Mouse (Mus musculus) heart, postnatal 25 days (tissue): Measurements from ENCODE around the gene Mpped2. TPM values are rescaled to one million over a fixed set of nuclear protein-coding genes. Genes with fewer than 3 reads are reported as not detected.

ENCODE experiments used
- DNase-seq: peaks from one replicate; pipeline ENCODE4 v3.0.0; 2022; ENCODE audit warnings: low spot score
- intact Hi-C: fragments of 180-260 bp; cut with DNase I; formaldehyde crosslinking; loops from one replicate; pipeline ENCODE4 v1.15.1; 2025
- total RNA-seq, 2 experiments: library from RNA; stranded (reverse); gene quantifications; 2 replicates each; pipeline ENCODE4 v1.2.3; 2021

Mpped2 gene
- total RNA-seq, 2 experiments from 2014 or later, result 18.1 to 18.7 TPM

DNA sequence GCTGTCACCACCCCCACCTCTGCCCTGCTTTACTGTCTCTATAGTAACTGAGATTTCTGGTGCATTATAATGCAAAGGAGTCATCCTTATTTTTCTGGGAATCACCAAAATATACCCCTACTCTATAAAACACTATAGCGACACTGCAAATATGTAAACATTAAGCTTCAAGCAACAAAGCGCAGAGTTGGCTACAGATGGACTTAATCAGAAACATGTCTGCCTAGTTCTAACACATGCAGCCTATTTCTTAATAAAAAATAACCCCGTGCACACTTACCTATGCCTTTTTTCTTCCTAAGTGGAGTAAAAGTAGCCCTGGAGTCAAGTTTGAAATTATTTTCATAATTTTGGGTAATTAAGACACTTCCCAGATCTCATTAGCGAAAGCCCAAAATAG is 144.2 kb downstream of the Mpped2 start:
- intact Hi-C loops, result no loop called here
- no peak for DNase-seq

DNA sequence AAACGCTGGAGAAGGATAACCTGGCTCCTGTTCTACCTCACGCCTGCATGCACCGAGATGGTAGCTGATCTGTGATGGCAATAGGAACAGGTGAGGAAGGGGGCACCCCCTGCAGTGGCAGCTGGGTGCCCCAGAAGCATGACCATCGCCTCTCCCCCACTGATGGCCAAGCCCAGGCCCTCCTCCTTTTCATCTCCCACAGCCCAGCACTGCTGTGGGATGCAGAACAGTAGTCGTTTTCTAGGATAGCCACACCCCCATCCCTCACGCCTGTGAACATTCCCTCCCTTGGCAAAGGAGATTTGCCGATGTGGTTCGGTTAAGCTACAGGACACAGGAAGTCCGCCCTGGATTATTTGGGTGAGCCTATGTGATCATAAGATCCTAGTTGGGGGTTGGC is 151.1 kb downstream of the Mpped2 start:
- intact Hi-C loops, result no loop called here
- DNase-seq, result no peak

DNA sequence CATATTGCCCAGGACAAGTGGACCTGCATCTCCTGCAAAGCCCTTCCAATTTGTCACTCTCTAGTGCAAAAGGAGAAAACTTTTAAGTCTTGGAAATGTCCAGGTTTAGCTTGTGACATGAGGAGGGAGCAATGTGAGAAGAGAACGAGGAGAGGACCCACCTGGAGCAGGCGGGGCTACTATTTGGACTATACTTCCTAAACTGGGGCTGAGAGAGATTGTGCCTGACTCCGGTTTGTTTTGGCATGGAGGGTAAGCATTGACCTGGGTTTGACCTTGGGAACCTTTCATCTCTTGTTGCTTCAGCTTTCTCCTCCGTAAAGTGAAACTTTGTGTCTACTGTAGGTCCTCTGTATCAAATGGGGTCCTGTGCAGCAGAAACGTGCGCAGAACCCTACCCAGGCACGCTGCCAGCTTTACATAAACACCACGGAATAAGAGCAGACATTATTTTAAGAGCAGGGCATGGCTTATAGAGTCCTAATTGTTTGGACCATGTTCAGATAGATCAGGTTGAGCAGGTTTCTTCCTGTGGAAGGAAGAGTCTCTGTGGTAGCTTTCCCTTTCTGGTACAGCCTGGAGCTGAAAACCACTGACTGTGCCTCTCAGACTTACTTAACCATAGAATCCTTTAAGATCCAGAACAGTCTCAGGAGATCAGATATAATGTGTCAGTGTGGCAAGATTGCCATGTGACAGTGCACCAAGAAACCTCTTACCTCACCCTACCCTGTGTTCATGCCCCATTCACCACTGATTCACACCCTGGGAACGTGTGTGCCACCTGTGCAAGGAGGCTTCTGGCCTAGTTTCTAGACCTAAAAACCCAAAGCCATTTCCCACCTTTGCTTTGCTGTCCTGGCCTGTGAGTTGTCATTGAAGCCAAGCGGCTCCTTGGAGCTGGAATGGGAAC is 152.0 kb downstream of the Mpped2 start:
- intact Hi-C loops, result no loop called here
- no peak for DNase-seq

DNA sequence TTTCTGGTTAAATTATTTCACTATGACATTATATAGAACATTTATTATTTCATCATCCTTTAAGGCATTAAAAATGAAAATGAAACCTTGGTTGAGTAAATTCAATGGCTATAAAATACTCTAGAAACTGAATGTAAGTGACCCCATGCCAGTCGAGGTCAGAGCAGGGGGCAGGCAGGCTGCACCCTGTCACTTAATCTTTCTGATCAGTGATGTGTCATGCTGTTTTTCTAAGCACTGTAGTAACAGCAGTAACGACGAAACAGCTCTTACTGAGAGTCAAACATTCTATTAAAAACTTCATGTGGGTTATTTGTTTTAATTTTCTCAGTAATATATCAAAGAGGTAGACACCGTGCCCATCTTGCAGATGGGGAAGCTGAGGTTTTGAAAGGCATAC is 153.4 kb downstream of the Mpped2 start:
- intact Hi-C loops, result no loop called here

DNA sequence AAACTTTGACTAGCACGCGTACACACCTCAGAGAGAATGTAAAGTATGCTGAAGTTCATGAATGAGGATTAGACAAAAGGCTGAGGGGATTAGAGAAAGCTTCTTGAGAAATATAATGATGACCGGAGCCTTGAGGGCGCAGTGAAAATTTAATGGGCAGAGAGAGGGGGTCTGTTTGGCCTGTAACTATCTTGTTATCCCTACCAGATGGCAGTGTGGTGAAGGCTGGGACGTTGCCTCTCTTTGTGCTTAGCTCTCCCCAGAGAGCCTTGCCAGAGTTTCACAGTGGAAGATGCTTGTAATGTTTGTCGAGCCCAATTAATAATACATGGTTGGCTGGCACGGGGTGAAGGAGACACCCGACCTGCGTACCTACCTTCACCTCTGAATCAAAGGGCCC is 156.3 kb downstream of the Mpped2 start:
- intact Hi-C loops, result no loop called here
- no peak for DNase-seq

More for the DNA sequence above, 153.4 kb downstream of the Mpped2 start:
- DNase-seq, result no peak

DNA sequence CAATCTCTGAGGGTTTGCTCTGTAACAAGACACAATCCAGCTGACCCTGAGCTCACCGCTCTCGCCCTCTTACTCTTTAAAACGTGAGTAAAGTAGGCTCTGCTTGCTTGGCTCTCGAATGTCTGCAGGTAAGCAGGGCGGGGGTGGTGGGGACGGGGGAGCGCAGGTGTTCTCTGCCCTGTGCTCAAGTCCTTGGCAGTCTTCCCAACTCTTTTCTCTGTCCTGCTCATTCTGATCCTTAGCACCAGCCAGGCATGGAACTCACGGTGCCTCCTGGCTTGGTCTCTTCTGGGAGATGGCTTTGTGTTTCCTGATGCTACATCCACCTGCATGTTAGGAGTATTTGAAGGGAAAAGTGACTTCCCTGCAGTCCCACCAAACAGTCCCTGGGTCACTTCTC is 158.4 kb downstream of the Mpped2 start:
- DNase-seq, result no peak
- intact Hi-C loops, result no loop called here

DNA sequence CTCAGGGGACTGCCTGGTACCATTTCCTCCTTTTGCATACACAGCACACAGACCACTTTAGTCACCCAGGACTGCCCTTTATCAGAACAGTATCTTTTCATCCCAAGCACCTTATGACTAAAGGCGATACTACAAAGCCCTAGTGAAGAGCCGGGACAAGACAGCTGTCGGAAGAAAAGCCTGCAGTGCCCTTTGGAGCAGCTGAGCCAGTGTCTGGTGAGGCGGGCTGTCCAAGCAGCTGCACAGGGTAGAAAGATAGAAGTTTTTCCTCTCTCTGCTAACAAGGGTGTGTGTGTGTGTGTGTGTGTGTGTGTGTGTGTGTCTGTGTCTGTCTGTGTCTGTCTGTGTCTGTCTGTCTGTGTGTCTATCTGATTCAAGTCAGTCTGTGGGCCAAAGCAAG is 161.1 kb downstream of the Mpped2 start:
- DNase-seq, result no peak
- intact Hi-C loops, result no loop called here

DNA sequence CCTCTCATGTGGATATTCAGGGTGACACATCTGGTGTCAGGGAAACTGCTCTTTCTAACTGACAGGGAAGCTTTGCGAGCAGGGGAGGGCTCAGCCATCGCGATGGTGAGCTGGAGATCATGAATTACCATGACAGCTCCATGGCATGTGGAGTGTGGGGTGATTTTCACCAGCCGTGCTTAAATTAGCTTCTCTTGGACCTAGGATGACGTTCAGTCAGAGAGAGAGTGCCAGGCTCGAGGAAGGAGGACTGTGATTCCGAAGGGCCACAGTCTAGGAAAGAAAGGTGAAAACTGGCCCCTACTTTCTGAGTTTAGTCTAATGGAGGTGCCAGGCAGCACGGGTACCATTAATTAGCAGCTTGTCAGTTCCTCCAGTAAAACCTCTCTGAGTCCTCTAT is 161.7 kb downstream of the Mpped2 start:
- DNase-seq, result no peak
- intact Hi-C loops, result loop anchor here (5.0 kb wide), 1 partner anchor 162 kb away; the partner anchor contains the start of gene Mpped2

DNA sequence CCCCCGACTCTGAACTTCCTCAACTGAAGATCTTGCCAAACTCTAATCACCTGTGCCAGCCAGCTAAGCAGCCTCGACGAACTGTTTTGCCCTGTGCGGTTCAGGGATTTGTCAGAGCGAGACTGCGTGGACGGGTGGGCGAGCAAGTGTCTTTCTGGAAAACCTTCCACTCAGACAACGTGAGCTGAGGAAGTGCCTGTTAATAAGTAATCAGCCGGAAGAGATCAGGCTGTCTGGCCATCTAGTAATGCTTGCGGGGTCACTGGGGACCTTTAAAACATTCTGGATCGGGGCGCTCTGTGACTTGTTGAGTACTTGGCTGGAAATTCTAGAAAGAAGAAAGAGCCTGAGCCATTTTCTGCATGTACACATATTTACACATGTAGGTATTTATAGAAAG is 162.1 kb downstream of the Mpped2 start:
- DNase-seq, result no peak
- intact Hi-C loops, result loop anchor here (5.0 kb wide), 1 partner anchor 163 kb away; the partner anchor contains the start of gene Mpped2

DNA sequence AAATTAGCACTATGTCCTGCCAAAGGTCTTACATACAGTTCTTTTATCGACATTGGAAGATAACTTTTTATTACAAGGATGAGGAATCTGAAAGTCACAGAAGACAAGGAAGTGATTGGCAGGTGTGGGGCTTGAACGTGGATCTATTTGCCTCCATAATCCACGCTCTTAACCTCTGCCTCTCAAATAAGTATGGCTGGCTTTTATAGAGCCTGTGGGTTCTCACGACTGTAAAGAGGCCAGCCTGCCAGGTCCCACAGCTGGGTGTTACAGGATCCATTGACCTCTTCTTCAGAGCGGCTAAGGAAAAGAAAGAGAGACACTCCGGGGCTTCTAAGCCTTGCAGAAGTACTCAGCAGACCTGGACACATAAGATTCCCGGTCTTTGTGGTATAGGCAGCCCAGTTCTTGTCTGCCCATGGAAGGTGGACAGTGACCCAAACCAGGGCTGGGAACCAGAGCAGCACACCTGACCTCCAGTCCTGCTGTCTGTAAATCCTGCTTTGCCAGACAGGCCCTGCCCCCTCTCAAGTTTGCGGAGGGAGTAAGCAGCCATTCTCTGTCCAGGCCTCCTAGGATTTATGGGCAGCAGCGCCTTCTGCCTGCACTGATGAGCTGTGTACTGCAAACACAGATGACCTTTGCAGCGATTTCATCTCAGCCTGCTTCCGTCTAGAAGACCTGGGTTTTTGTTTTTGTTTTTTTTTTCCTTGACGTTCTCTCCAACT is 162.7 kb downstream of the Mpped2 start:
- intact Hi-C loops, result loop anchor here (5.0 kb wide), 1 partner anchor 163 kb away; the partner anchor contains the start of gene Mpped2
- DNase-seq, result no peak

DNA sequence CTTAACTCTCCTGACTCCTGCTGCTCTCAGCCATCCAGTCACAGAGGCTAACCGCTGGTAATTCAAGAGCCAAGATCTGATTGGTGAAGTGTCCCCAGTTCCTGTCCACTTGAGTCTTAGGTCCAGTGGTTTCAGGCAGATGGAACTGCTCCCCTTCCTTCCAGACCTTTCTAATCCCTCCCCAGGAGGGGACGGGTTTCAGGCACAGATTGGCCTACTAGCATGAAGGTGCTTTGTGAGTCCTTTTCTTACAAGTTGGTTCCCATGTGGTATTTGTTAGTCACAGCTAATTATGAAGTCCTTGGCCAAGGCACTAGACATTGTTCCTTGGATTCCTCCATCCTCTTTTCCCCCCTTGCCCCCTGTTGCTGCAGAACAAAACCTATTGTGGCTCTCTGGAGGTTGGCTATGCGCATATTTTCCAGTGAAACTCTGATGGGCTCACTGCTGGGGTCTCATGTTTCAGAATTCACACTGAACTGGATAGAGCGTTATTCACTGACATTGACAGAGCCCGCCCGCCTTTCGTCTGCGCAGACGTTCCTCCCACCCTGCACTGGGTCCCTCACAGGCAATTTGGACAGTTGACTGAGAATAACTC is 163.4 kb downstream of the Mpped2 start:
- intact Hi-C loops, result loop anchor here (5.0 kb wide), 1 partner anchor 164 kb away; the partner anchor contains the start of gene Mpped2
- DNase-seq, result no peak

DNA sequence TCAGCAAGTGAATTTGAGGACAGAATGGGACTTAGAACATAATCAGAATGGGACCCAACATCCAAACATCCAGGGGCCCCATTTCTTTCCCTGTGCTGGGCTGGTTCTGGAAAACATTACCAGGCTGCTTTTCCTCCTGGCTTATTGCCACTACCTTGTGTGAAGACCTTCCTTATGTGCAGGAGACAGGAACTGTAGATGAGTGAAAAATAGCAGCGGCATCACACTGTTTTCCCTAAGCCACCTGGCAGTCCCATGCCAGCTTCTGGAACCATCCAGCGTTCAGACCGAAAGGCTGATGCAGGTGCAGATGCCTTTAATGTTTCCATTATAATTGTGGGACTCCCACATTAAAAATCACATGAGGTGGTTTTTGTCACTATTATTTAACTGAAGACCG is 164.2 kb downstream of the Mpped2 start:
- no peak for DNase-seq
- intact Hi-C loops, result loop anchor here (5.0 kb wide), 1 partner anchor 165 kb away; the partner anchor contains the start of gene Mpped2

DNA sequence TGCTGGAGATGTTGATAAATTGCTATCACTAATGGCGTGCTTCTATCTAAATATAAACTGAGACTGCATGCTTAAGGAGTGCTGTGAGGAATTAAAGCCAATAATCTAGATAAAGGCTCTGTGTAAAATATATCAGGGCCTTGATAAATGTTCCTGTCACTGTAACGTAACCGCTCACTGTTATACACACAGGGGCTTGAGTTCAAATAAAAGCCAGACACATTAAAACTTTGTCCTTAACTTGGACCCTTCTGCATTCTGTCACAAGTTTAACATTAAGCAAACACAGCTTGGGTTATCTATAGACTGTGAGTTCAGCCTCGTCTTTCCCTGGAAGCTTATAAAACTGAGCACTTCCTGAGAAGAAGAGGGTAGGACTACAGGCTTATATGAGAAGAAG is 164.6 kb downstream of the Mpped2 start:
- intact Hi-C loops, result loop anchor here (5.0 kb wide), 1 partner anchor 165 kb away; the partner anchor contains the start of gene Mpped2
- DNase-seq, result no peak

DNA sequence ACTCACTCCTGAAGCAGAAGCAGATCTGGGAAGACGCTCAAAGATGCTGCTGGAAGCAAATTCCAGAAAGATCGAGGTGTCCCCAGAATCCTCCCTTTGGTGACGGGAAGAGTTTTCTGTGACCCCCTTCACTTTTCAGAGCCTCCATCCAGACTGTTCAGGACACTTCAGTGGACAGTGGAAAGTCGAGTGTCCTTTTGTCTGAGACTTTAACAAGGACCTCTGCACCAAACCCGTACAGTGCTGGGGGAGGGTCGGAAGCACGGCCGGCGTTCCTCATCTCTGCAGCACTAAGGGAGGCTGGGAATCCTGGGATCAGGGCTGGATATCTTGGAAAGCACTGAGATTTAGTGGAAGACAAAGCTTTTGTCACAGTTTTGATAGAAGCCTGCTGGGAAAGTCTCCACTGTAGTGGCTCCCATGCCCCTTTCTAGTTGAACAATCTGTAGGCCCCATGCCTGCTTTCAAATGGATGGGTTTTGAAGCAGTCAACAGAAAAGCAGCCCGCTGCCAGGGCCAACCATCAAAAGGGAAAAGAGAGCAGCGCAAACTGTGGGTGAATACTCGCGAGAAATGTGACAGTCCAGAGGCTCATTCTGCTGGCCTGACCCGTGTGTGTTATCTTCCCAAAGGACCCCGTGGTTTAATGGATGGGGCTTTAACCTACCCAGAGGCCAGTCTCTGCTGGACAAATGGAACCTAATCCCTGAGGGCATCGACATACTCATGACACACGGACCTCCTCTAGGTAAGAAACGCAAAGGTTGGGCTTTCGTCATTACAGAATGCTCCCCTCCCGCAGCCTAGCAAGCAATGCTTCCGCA is 168.0 kb downstream of the Mpped2 start:
- intact Hi-C loops, result no loop called here
- no peak for DNase-seq

DNA sequence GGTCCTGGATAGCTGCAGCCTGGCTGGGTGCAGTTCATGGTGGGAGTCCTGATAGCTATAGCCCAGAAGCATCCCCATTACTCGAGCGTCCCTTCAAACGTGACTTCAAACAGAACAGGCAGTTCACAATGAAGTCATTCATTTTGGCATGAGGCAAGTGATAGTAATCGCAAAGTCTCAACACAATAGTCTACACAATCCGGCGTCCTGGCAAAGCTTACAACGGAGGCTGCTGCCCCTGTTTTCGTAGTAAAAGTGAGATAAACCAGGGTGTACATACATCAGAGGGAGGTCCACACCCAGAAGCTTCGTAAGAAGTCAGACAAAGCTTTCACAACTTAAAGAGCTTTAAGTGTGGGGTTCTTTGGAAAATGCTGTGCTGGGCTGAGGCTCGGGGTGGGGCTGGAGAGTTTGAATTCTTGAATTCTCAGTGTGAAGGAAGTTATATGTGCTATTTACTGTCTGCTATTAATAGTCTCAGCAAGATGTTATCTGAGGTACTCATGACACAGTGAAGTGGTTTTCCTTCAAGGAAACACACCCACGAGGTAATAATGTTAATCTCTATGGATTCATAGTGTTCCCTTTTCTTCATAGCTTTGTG is 170.1 kb downstream of the Mpped2 start:
- no peak for DNase-seq
- intact Hi-C loops, result no loop called here

DNA sequence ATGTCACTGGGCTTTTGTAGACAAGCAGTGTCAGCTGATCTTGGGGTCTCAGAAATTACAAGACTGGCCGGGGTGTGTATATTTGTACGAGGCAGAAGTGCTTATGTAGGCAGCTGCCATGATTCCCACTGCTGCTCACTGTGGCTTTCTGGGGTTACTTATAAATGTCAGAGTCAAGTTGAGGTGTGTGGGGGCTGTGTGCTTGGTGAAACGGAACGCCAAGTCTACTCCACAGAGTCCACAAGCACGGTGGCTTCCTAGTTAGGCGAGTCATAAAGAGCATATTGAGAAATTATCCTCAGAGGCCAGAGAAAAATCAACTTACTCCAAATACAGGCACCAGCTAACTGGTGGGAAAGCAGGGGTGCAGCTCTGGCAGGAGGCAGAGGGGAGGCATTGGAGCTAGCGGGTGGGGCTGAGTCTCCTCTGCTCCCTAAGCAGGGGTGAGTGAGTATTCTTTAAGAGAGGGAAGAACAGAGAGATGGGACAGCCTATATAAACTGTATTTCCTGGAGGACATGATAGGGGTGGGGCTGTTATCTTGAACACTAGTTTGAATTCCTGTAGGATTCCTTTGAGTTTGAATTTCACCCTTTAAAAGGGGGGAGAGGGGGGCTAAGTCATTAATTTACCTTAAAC is 172.2 kb downstream of the Mpped2 start:
- intact Hi-C loops, result no loop called here
- no peak for DNase-seq

DNA sequence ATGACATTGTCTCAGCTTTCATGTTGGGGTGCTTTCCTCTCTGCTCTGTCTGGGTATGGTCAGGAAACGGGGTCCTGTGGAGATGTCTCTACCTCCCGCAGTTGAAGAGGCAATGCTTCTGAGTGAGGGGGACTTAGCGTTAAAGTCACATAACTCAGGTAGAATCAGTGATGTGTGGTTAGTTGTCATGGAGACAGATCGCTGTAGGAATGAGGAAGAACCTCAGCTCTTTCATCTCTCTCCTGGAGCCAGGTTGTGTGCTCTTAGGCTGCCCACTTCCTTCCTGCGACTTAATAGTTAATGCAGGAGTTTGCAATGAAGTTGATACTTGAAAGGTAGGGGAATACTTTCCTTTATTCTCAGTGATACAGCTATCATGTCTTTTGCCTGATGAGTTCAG is 173.2 kb downstream of the Mpped2 start:
- DNase-seq, result no peak
- intact Hi-C loops, result no loop called here

DNA sequence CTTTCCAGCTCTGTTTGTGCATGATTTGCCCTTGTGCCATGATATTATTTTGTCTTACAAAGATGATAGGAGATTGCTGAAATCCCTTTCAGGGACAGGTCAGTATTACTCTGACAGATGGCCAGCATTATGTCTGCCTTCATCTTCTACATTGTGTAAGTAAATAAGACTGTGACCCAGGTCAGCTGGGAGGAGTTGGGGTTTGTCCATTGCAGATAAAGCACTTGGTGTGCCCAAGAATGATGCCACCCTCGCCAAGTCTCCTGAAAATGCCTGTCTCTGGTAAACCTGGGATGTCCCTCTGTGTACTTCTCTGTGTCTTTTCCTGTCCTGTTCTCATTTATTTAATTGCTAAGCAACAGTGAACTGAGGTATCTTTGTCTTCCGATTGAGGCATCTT is 177.8 kb downstream of the Mpped2 start:
- DNase-seq, result no peak
- intact Hi-C loops, result no loop called here

DNA sequence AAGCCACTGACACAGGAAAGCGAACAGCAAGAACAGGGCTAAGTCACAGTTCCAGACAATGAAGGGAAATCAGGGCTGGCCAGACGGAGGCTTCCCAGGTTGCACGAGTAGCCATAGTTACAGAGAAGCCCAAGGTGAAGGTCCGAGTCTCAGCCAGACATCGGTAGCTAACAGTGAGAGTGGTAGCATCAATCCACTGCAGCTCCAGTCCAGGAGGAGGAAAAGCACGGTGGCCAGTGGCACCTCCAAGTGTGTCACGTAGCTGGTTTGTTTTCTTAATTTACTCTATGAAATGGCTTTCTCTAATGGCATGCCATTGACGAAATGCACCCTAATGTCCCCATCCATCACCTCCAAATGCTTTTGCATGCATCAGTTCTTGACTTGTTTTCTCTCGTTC is 180.1 kb downstream of the Mpped2 start:
- intact Hi-C loops, result no loop called here
- no peak for DNase-seq
